Mouse (Mus musculus): ENCODE measurements around the gene Gm21954.

The Gm21954 gene

DNA sequence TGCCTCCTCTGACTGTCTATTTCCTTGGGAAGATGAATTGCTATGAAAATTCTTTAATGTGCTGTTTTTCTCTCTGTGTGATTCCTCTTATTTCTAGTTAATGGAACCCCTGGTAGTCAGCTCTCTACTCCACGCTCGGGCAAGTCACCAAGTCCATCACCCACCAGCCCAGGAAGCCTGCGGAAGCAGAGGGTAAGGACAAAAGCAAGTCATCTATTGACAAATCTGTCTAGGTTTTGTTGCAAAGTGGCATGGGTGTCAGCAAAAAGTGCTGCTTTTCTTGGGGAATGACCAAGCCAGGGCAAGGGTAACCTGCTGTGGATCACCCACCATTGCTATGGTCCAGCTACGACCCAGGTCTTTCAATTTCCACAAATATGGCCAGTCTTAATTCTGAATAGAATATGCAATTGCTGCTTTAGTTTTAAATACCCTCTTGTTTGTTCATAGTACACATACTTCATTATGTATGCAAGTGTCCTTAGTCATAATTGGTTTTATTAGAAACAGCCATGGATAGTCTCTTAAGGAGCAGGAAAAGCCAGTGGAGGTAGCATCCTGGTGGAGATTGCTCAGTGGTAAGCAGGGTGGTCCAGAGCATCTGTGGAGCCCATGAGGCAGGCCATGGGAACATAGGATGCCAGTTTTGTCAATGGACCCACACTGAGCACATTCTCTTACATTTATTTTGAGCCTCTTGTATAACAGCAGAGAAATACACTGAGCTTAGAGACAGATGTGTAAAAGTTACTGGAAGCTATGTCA, 8.9 kb downstream of the Gm21954 start:
- no peak for DNase-seq

GRCm38 (mm10) chr3:55461685-55462655, 10.0 kb downstream of the Gm21954 start:
- DNase-seq = peak; percentile 83

GRCm38 (mm10) chr3:55461092-55461491, 10.9 kb downstream of the Gm21954 start:
- no peak for DNase-seq

DNA sequence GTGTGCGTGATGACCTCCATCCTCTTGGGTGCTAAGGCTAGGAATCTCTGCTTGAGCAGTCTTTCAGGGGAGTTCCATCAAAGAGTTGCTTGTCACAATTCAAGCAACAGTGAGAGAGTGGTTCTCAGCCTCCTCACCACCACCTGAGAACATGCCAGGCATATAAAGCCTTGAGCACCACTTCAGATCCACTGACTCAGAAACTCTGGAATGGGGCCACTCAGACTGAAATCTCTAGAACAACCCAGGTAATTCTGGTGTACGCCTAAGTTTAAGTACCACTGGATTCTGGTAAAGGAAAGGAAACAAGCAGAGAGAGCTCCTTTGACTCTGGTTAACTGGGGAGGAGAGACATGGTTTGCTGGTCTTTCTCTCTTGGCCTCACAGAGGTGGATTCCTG, 19.5 kb downstream of the Gm21954 start:
- DNase-seq = no peak

GRCm38 (mm10) chr3:55451877-55452276, 20.1 kb downstream of the Gm21954 start:
- no peak for DNase-seq

GRCm38 (mm10) chr3:55451035-55451434, 21.0 kb downstream of the Gm21954 start:
- DNase-seq = peak; percentile 44

- DNase-seq = no peak
Observed at GRCm38 (mm10) chr3:55449148-55449547, 22.9 kb downstream of the Gm21954 start.

DNA sequence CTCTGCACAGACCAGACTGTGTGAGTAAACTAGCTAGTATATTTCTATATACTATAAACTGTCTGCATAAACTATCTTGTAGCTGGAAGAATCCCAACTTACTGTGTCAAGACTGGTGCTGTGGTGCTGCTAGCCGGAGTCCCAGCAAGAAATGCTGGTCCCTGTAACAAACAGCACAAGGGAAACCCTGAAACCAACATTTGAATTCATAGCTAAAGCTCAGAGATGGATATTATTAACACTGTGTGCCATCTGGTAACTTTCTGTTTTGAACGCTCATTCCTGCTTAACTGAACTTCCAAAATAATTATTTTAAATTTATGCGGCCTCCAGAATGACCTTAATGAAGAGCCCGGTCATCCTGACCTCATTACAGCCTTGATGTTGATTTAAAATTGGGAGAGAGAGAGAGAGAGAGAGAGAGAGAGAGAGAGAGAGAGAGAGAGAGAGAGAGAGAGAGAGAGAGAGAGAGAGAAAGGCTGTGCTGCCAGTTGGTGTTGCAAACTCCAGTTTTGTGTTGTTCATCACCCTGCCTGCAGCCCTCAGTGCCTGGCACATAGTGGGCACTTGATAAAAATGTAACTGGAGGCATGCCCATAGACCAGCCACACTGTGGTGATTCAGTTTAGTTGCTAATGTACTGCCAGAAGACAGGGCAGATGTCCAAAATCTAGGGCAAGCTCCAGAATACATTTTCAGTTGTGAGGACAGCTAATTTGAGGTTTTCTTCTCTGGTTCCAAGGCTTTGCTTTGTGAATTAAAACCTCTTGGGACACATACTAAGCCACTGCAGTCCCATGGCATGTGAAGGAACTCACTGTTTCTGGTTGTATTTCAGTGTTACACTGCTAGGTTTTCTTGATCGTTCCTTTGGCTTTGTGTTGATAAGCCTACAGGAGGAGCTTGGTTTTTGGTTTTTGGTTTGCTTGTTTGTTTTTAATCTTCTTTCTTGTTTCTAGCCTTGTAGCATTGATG, 24.2 kb downstream of the Gm21954 start:
- peak; percentile 47 for DNase-seq

- DNase-seq = no peak
Observed at GRCm38 (mm10) chr3:55446681-55447080, 25.3 kb downstream of the Gm21954 start.

- no peak for DNase-seq
Observed at GRCm38 (mm10) chr3:55443725-55444124, 28.3 kb downstream of the Gm21954 start.

DNA sequence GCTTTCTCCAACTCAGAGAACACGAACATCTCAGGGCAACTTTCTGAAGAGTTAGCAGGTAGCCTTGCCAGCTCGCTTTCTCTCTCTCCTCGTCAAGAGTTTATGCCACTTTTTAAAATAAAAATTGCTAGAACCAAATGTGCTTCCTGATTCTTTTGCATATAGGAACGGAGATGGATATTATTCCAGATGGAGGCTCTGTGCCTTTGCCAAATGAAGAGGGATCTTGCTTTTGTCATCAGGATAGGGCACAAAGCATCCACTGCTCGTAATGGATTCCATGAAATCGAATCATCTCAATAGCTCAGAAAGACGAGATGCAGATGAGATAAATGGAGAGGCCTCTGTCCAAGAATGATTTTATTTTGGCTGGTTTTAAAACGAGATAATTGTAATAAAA, 28.7 kb downstream of the Gm21954 start:
- no peak for DNase-seq

- no peak for DNase-seq
Observed at GRCm38 (mm10) chr3:55442012-55442645, 29.9 kb downstream of the Gm21954 start.

DNA sequence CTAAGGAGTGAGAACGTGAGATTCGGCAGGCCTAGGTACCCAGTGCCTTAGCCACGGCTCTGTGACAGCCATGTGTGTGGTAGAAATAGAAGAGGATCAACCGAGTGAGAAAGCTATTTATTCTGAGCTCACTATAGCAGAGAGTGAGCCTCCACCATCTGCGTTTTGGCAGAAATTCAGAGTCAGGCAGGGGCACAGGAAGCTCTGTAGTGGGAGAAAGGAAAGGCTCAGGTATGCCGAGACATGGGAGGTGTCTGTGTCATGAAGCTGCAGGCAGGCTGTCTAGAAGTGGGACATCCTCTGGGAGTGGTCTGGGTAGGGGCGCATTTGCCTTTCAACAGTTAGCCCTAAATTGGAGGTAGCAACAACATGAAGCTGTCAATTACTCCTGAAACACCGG, 31.7 kb downstream of the Gm21954 start:
- DNase-seq = no peak

DNA sequence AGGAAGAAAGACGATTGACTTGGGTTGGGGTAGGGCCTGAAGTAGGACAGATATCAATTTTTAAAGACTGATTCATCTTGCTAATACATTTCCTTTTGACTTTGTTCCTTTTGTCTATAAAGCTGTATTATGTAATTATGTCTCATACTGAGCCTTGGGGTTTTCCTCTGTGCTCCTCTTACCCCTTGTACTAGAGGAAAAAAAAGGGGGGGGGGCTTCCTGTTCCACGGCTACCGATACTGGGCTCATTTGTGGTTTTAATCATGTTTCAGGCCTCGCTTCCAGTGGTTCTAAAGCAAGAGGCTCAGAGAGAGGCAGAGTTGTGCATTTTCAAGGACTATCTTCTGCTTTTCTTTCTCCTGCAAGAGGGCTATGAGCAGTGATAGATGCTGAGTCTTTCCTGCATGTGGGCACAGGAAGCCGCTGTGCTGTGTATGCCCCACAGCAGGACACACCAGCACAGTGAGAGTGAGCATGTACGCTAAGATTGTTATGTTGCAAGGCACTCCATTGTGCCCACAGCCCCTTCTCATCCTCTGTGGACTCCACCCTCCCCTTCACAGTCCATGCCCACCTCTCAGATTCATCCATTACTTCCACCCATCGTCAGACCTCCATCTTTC, 33.1 kb downstream of the Gm21954 start:
- no peak for DNase-seq

DNA sequence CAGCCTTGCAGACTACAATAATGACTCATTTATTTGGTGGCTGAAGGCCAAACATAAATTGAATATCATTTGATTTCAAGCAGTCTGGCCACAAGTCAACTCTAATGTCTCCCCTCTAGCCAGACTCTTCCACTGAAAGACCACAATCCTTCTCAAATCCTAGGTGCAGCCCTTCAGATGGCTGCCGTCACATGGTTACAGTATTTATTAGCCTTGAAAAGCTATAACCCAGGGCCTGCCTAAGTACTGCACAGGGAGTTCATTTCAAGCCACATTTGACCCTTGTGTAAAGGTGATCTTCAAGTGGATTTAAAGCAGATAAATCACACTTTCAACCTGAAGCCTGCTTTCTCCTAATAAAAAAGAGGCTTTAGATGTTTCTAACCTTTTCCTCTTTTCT, 37.7 kb downstream of the Gm21954 start:
- no peak for DNase-seq

DNA sequence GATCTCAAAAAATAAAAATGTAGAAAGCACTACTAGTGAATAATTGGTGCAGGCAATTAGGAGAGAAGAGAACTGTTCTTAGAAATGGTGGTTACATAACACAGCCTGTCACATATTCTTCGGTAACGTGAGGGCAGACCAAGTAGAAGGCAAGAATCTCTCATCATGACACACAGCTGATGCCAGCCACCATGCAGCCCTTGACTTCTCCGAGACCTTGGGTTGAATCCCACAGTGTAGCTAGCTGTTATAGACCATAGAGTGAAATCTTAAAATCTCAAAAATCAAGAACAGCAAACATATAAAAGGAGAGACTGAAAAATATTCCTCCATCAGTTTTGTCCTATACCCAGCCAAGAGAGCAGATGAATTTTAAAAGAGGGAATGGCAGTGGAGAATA, 40.8 kb downstream of the Gm21954 start:
- DNase-seq = no peak

DNA sequence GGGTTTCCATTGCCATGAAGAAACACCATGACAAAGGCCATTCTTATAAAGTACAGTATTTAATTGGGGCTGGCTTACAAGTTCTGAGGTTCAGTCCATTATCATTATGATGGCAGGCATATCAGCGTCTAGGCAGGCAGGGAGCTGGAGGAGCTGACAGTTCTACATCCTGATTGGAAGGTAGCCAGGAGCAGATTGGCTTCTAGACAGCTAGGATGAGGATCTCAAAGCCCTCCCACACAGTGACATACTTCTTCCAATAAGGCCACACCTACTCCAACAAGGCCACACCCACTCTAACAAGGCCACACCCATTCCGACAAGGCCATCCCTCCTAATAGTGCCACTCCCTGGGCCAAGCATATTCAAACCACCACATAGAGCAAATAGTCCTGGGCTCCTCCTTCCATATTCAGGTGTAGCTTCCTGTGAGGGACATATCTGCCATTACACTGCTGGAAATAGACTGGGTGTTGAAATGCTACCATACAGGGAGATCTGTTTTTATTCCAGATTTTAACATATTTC, 41.9 kb downstream of the Gm21954 start:
- no peak for DNase-seq

- peak; percentile 78 for DNase-seq
Observed at GRCm38 (mm10) chr3:55423640-55424397, 48.2 kb downstream of the Gm21954 start.

GRCm38 (mm10) chr3:55420436-55421083, 51.5 kb downstream of the Gm21954 start:
- no peak for DNase-seq

DNA sequence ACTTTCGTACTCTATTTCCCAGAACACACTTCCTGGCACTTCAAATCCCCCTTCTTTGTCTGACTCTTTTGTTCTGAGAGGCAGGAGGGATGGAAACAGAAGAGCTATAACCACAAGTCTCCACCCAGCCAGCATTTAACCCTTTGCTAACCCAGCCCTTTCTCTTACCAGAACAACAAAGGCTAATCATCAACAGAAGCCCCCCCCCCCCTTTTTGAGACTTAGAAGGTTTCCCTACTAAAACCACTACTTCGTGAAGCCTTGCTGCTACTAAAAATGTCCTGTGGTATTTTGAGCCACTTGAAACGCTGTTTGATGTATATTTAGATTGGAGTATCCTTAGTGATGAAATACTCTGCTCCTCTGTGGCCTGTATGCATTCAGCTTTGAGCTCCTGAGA, 52.7 kb downstream of the Gm21954 start:
- DNase-seq = no peak
